Mouse (Mus musculus) retina, postnatal 7 days (tissue): ENCODE results near the gene Hist1h2ao.
"Not testable (repeated sequence)": the region's sequence is repeated elsewhere in the genome, so short reads cannot be mapped to it uniquely, and the experiment has no call there.

Source experiments
- DNase-seq: peaks from one replicate; pipeline ENCODE4 v3.0.0-alpha.2; 2012; ENCODE audit warnings: low read depth, low spot score

Hist1h2ao gene

DNA sequence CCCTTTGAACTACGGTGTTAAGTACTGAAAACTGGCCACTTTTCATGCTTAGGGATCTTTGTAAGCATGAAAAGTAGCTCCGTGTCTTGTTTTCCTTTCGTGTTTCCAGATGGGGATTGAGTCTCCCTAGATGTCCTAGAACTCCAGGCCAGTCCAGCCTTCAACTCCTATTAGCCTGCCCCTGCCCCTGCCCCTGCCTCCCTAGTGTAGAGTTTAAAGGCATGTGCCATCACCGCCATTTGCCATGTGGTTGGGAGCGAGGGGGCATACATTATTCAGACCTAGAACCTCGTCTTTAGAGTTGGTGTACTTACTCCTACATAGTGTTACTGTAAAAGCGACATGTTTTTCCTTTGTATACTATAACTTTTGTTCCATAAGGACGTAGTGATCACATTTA lies 809 bp downstream of the Hist1h2ao start:
- DNase-seq, result not testable (repeated sequence)

DNA sequence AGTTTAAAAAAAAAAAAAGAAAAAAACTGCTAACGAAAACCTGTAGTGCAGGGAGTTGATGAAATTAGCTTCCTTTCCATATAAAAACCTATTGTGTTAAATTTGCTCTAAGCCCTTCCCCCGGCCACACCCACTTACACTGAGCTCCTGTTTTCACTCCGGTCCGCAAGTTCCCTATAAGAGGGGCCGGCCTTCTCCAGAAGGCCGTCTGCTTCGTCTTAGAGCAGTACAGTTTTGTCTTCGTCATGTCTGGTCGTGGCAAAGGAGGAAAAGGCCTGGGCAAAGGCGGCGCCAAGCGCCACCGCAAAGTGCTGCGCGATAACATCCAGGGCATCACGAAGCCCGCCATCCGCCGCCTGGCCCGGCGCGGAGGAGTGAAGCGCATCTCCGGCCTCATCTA lies 1.3 kb downstream of the Hist1h2ao start, which contains the start of gene Hist1h4m:
Gene Hist1h4m (plus strand): TSS at position 208 of the 400 bp plus-strand sequence.
- DNase-seq, result not testable (repeated sequence)

DNA sequence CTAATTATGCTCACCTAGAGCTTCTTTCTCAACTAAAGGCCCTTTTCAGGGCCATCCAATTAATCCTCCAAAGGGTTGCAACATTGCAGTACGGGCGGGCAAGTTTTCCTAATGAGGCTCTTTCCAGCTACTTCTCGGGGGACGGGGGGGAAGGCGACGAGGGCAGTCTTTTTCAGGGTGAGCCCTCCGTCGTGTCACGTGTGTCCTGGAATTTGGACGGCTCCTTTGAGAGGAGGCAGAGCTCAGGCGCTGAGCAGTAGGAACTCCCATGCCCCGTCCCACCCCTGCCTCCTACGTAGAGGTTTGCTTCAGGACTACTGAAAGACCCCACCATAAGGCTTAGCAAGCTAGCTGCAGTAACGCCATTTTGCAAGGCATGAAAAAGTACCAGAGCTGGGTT lies 1.8 kb downstream of the Hist1h2ao start:
- DNase-seq, result not testable (repeated sequence)

DNA sequence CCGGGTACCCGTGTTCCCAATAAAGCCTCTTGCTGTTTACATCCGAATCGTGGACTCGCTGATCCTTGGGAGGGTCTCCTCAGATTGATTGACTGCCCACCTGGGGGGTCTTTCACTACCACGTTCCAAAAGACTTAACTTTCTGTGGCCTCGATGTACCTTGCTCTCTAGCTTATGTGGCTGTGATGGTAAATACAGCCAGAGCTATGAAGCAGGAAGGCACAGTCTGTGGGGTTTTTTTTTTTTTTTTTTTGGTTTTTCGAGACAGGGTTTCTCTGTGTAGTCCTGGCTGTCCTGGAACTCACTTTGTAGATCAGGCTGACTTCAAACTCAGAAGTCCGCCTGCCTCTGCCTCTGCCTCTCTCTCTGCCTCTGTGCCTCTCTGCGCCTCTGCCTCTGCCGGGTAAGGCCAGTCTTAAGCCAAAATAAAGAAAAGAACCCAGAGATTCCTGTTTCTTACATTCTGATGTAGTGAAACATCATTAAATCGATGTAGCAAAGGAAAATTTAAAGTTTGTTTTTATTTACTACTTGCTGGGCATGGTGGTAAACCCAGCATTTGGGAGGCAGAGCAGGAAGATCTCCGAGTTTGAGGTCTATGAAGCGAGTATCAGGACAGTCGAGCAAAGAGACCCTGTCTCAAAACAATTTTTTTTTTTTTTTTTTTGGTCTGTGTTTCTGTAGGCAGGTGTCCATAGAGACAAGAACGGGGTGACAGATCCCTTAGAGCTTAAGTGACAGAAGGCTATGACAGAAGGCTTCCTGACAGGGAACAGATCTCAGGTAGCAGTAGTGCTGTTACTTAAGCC lies 10.0 kb downstream of the Hist1h2ao start:
- not testable (repeated sequence) for DNase-seq

DNA sequence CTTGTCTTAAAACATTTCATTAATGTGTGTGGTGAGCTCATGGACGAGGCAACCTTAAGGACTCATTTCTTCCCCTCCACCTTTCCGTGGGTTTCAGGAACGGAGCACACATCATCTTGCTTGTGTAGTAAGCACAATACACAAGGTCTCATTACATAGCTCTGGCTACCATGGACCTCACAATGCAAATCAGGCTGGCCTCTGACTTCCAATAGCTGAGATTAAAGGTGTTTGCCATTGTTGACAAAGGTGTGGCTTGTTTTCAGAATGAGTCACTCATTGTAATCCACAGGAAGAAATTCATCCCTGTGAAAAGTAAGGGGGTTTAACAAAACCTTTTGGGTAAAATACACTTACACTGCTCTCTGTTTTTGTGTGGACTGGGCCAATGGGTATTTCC lies 18.2 kb downstream of the Hist1h2ao start:
- no peak for DNase-seq

DNA sequence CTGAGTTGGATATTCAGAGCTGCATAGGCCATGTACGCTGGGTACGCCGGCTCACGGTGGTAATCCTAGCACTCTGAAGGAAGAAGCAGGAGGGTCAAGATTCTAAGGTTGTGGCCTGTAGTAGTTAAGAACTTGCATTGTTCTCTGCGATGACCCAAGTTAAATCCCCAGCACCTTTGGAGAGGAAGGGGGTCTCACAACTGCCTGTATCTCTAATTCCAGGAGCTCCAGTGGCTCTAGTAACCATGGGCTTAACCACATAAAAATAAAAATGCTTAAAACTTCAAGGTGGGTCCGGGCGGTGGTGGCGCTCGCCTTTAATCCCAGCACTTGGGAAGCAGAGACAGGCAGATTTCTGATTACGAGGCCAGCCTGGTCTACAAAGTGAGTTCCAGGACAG lies 20.1 kb downstream of the Hist1h2ao start:
- DNase-seq, result no peak

DNA sequence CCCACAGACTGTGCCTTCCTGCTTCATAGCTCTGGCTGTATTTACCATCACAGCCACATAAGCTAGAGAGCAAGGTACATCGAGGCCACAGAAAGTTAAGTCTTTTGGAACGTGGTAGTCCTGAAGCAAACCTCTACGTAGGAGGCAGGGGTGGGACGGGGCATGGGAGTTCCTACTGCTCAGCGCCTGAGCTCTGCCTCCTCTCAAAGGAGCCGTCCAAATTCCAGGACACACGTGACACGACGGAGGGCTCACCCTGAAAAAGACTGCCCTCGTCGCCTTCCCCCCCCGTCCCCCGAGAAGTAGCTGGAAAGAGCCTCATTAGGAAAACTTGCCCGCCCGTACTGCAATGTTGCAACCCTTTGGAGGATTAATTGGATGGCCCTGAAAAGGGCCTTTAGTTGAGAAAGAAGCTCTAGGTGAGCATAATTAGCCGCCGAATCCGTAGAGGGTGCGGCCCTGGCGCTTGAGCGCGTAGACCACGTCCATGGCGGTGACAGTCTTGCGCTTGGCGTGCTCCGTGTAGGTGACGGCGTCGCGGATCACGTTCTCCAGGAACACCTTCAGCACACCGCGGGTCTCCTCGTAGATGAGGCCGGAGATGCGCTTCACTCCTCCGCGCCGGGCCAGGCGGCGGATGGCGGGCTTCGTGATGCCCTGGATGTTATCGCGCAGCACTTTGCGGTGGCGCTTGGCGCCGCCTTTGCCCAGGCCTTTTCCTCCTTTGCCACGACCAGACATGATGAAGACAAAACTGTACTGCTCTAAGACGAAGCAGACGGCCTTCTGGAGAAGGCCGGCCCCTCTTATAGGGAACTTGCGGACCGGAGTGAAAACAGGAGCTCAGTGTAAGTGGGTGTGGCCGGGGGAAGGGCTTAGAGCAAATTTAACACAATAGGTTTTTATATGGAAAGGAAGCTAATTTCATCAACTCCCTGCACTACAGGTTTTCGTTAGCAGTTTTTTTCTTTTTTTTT lies 21.4 kb downstream of the Hist1h2ao start, which contains the start of gene Hist1h4n:
Gene Hist1h4n (minus strand): TSS at position 779 of the 977 bp plus-strand sequence.
- not testable (repeated sequence) for DNase-seq

DNA sequence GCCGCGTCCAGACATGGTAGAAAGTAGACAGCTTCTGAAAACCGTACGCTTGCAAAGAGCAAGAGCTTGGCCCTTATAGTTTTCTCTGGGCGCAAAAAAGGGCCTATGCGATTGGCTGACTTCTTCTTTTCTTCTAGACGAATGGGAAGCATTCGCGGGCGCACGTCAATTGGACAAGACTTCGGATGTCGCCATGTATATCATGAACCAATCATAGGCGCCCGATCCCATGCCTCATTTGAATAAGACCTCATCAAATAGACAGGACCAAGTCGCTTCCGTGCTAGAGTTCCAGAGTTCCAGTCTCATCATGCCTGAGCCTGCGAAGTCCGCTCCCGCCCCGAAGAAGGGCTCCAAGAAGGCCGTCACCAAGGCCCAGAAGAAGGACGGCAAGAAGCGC lies 23.2 kb downstream of the Hist1h2ao start, which contains the start of the genes Hist1h2ap and Hist1h2br:
Gene Hist1h2ap (minus strand): TSS at position 47 of the 400 bp plus-strand sequence.
Gene Hist1h2br (plus strand): TSS at position 283 of the 400 bp plus-strand sequence.
- not testable (repeated sequence) for DNase-seq

DNA sequence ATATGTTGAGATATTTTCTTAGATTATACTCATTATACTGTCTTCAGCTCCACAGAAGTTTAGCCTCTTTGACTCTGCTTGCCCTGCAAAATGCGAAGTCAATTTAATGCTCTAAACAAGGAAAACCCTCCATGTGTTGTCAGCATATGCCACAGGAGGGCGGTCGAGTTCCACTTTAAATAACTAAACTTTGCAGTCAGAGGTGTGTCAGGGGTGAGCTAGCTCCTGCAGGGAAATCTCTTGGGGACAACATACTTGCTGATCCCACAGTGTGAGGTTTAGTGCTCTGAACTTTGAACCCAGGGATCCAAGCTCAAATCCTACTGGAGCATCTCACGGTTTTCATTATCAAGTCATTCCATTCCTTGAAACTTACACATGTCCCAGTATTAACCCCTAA lies 30.2 kb downstream of the Hist1h2ao start:
- not testable (repeated sequence) for DNase-seq

DNA sequence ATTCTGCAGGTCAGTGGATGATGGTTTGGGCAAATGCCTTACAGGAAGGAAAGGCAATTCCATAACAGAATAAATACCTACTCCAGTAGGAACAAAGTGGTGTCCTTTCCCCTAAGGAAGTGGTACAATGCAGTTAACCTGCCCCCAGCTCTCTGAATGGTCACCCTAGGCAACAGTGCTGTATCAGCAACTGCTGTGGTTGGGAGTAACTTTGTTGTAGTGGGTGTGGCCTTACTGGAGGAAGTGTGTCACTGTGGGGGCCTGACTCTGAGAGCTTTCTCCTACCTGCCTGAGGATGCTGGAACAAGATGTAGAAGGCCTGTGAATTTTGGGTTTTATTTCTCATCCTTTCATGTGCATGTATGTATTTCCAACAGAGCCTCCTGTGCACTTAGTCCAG lies 36.1 kb downstream of the Hist1h2ao start:
- DNase-seq, result not testable (repeated sequence)

DNA sequence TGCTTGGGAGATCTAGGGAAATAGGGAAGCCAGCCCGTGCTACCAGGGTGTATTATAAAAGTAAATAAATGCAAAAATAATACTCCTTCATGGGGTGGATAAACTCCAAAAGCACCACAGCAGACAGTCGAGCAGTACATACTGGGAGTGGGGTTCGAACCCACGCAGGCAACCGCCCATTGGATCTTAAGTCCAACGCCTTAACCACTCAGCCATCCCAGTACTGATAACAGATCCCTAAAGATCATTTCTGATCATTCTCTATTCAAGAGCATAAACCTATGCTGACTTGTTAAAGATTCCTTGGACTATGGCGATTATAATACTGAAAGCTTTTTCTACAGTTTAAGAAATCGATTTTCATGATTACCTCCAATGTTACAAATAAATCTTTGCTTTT lies 37.6 kb downstream of the Hist1h2ao start:
- no peak for DNase-seq

DNA sequence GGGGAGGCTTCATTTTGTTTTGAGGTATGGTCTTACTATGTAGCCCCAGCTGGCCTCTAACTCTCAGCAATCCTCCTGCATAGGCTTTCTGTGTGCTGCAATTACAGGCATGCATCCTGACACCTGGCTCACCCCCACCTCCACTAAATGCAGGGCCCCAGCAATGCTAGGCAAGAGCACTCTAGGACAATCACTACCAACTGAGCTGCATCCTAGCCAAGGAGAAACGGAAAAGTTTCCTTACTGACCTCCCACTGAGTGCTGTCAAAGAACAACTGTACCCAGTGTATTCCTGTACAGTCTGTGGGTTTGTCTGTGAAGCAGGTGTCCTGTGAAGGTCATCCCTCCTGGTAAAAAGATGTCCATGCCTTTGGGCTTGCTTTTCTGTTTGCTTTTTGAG lies 40.4 kb downstream of the Hist1h2ao start:
- not testable (repeated sequence) for DNase-seq

DNA sequence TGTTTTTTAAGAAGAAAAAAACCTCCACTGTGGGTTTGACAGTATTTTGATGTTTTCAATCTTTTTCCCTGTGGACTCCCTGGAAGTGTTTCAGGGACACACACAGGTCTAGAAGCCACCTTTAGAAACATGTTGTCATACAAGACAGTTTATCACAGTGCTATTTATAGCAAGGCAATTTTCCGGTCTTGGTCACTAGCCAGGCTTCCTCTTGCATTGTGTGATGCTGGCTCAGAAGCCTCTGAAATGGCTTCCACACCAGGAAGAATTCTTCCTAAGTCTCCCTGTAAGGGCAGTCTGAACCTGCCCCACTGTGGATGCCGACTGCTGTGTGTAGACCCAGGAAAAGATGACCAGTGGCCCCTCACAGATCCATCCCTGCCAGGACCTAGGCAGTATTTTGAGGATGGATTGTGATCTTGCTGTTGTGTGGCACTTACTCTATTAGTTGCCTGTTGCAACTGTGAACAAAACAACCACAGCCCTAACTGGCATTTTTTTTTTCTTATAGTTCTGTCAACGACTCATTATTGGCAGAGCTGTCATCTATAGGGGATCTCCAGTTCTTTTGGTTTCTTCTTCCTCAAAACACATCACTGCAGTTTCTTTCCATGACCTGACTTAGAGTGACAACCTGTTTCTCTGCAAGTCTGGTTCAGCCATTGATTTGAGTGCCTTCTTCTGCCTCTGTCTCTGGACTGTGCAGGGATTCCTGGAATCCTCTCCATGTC lies 42.1 kb downstream of the Hist1h2ao start:
- no peak for DNase-seq

DNA sequence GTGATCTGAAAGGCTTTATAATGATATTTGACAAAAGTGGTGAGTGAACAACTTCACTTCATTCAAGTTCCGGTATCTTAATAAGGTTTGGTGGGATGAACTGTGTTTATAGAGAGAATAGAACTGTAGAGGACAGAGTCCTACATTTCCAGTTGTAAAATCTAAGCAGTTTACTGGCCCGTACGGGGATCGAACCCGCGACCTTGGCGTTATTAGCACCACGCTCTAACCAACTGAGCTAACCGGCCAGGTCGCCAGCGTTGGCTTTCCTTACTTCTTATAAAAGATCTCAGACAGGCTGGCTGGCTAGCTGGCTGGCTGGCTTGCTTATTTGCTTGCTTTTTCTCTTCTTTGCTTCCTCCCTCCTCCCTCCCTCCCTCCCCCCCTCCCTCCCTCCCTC lies 44.9 kb downstream of the Hist1h2ao start:
- DNase-seq, result peak; percentile 17

DNA sequence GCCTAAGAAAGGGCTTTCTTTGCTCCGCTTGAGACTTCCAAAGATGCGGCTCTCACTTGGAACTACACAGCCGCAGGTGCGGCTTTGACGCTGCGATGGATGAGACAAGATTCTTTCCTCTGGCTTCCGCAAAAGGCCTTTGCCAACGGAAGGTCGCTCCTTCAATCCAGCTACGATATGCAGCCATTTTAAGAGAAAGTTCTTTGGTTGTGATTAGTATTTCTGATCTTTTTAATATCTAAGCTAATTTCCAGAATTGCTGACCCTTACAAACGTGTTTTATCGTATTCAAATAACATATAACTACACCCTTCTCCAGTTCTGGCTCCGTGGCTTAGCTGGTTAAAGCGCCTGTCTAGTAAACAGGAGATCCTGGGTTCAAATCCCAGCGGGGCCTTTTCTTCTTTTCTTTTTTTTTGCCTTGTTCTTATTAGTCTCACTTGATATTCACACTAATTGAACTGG lies 45.5 kb downstream of the Hist1h2ao start:
- DNase-seq, result peak; percentile 14
